Mouse (Mus musculus) brain, embryonic 14.5 days (tissue): ENCODE results near the gene Nphs1. TPM values are rescaled to one million over a fixed set of nuclear protein-coding genes. Genes with fewer than 3 reads are reported as not detected.

Source experiments
- DNase-seq: peaks from one replicate; pipeline ENCODE4 v3.0.0-alpha.2; 2011; ENCODE audit warnings: low read depth
- CTCF ChIP-seq: fragments of 200-500 bp; IDR thresholded peaks from 2 replicates; pipeline ENCODE4 v1.5.1; 2012; ENCODE audit warnings: inconsistent platforms, mild to moderate bottlenecking, moderate library complexity, borderline replicate concordance; ENCODE audit not compliant: insufficient read depth, insufficient read length; ENCODE audit errors: extremely low read depth
- POLR2A ChIP-seq: fragments of 200-500 bp; IDR thresholded peaks from 2 replicates; pipeline ENCODE4 v1.6.1; 2012; ENCODE audit warnings: mild to moderate bottlenecking, inconsistent platforms, borderline replicate concordance; ENCODE audit not compliant: poor library complexity, insufficient read depth, insufficient read length, severe bottlenecking; ENCODE audit errors: extremely low read depth
- polyA plus RNA-seq: library from polyadenylated mRNA; depleted of rRNA; stranded (reverse); fragments of >200 nt; gene quantifications from 2 replicates; pipeline ENCODE4 v1.2.3, GENCODE M21; 2012; rRNA removed

Gene Nphs1
- 1.2 and 3.2 TPM in 2 replicates for polyA plus RNA-seq

- TF ChIP-seq CTCF (no peak), POLR2A (no peak)
- peak; percentile 79 for DNase-seq
Measured at GRCm38 (mm10) chr7:30457629-30458330, at the start of gene Nphs1, which contains the start of gene Kirrel2. Gene Nphs1, plus strand, starts transcription at chr7:30458315. Gene Kirrel2, minus strand, starts transcription at chr7:30457690.

- no peak for TF ChIP-seq CTCF
Measured at GRCm38 (mm10) chr7:30408639-30409038, 49.5 kb upstream of the Nphs1 start.

GRCm38 (mm10) chr7:30409789-30410188 lies 48.3 kb upstream of the Nphs1 start:
- no peak for DNase-seq
- TF ChIP-seq POLR2A (no peak), CTCF (no peak)

More at GRCm38 (mm10) chr7:30408639-30409038, 49.5 kb upstream of the Nphs1 start:
- DNase-seq = no peak

GRCm38 (mm10) chr7:30411023-30411422 lies 47.1 kb upstream of the Nphs1 start:
- DNase-seq = no peak
- TF ChIP-seq CTCF (no peak), POLR2A (no peak)

GRCm38 (mm10) chr7:30412735-30413147 lies 45.4 kb upstream of the Nphs1 start:
- TF ChIP-seq CTCF (no peak), POLR2A (no peak)
- DNase-seq = no peak

GRCm38 (mm10) chr7:30413596-30413995 lies 44.5 kb upstream of the Nphs1 start, which contains the start of gene Tyrobp:
Gene Tyrobp, plus strand, starts transcription at chr7:30413760.
- TF ChIP-seq POLR2A (no peak), CTCF (no peak)
- no peak for DNase-seq

GRCm38 (mm10) chr7:30417856-30418255 lies 40.3 kb upstream of the Nphs1 start:
- TF ChIP-seq CTCF (no peak), POLR2A (no peak)
- no peak for DNase-seq

- TF ChIP-seq POLR2A (no peak), CTCF (no peak)
- no peak for DNase-seq
Measured at GRCm38 (mm10) chr7:30419561-30420499, 38.3 kb upstream of the Nphs1 start, which contains the start of gene Hcst. Gene Hcst, minus strand, starts transcription at chr7:30419854.

- no peak for DNase-seq
- TF ChIP-seq CTCF (no peak), POLR2A (no peak)
Measured at GRCm38 (mm10) chr7:30420673-30421072, 37.4 kb upstream of the Nphs1 start.

- TF ChIP-seq CTCF (no peak), POLR2A (no peak)
- DNase-seq = peak; percentile 33
Measured at GRCm38 (mm10) chr7:30421175-30421889, 36.8 kb upstream of the Nphs1 start, which contains the start of gene Nfkbid. Gene Nfkbid, plus strand, starts transcription at chr7:30421732.
